Mouse (Mus musculus) splenic B cell, adult 2 months (primary cell): Measurements from ENCODE around the gene Msantd2.

Experiments
- DNase-seq: peaks from one replicate; pipeline ENCODE4 v3.0.0-alpha.2; 2011; ENCODE audit warnings: low read depth, low spot score
- H3K27me3 ChIP-seq: 2 replicates; pipeline ENCODE4 v1.6.1; 2012; ENCODE audit warnings: mild to moderate bottlenecking, low read length, moderate library complexity, mixed read lengths; ENCODE audit not compliant: control insufficient read depth, poor library complexity, insufficient read depth, severe bottlenecking
- H3K36me3 ChIP-seq: 2 replicates; pipeline ENCODE4 v1.6.1; 2012; ENCODE audit warnings: mild to moderate bottlenecking, low read length, moderate library complexity, mixed read lengths; ENCODE audit not compliant: control insufficient read depth, poor library complexity, insufficient read depth, severe bottlenecking

Msantd2 gene

DNA sequence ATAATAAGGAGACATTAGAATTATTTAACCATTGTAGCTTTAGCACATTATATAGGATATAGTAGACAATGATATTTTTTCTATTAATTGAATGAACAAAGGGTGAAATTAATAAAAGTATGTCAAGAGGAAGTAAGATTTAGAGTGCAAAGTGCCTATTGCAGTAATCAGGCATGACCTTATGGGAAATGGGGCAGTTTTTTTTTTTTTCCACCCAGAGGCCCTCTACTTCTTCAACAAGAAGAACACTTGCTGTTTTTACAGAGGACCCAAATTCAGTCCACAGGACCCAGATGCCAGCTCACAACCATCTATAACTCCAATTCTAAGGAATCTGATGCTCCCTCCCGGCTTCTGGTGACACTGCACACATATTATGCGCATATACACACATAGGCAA lies 71.5 kb downstream of the Msantd2 start:
- no peaks in the 10 kb centered on the region for H3K36me3 ChIP-seq
- H3K27me3 ChIP-seq, result no peaks in the 10 kb centered on the region
- DNase-seq, result no peak

DNA sequence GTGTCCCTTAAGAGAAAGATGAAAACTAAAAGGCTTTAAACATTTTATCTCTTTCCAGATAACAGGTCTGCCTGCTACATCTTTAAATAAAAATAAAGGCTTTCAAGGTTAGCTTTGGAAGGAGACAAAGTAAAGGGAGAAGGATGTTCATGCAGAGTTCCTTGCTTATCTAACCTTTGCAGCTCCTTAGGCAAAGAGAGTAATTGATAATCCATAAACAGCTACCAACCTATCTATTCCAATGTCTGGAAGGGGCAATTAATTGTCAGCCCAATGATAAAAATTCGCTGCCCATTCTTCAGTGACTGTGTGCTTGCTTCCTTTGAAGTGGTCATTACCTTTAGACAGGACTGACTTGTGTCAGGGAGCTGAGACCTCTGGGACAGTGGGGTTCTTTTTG lies 74.7 kb downstream of the Msantd2 start:
- DNase-seq, result no peak
- H3K27me3 ChIP-seq, result no peaks in the 10 kb centered on the region; the same call in 1 of the 2 replicates

DNA sequence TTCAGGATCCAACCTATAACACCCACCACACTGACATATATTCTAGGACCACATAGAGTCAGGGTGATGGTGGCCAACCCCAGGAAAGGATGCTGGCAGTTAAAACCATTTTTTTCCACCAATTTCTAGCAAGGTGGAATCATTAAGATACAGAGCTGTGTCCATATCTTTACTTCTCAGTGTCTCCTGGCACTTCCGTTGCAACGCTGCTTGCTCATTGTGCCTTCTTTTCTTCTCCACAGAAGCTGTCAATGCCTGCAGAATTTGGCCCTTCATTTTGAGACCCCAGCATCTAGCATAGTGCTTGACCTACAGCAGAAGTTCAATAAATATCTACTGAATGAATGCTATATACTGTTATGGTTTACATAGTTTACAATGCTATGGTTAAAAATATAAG lies 77.9 kb downstream of the Msantd2 start:
- H3K27me3 ChIP-seq, result no peaks in the 10 kb centered on the region; the same call in 1 of the 2 replicates
- H3K36me3 ChIP-seq, result no peaks in the 10 kb centered on the region
- DNase-seq, result no peak

More for the DNA sequence above, 74.7 kb downstream of the Msantd2 start:
- no peaks in the 10 kb centered on the region for H3K36me3 ChIP-seq

DNA sequence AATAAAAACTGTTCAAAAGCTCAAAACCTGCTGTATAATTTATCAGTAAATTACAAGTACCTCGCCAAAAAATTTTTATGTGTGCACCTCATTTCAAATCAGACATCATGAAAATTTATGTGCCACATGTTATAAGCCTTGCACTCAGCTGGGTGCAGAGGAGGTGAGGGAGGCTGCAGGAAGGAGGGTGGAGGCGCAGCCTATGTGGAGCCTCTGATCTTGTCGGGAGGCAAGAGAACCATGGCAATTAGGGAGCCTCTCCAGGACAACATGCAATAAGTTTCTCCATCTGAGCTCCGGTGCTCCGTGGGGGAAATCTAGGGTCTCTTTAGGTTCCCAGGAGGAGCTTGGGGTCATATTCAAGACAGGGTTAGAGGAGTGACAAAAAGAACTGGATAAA lies 78.3 kb downstream of the Msantd2 start:
- H3K27me3 ChIP-seq, result no peaks in the 10 kb centered on the region; the same call in 1 of the 2 replicates
- DNase-seq, result no peak

DNA sequence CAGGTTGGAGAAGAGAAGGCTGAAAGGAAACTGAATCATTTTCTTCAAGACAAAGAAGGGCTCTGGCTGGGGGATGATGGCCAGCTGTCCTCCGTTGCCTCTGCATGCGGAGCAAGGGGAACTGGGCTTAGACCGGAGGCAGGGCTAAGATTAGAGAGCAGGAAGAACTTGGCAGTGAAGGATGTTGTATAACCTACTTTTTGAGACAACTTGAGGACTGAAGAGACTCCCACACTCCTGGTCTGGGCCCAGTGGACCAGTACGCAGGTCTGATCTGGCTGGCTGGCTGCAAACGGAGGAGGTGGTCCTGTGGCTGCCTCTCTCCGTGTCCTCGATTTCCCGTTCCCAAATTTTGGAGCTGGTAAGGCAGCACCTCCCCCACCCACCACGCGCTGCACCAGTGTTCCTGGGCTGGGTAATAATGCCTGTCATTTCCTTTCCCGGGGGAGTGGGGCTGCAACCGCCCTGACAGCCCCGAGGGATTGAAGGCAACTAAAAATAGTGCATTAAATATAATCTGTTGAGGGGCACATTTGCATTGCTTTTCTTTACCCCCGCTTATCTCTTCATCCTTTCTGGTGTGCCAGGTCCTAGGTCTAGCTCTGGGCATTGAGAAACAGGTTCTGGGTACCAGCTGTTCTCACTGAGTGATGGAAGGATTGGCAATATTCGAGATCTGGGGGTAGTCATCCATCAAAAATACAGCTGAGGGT lies 78.9 kb downstream of the Msantd2 start:
- no peaks in the 10 kb centered on the region; the same call in 1 of the 2 replicates for H3K27me3 ChIP-seq
- peak; percentile 31 for DNase-seq
- H3K36me3 ChIP-seq, result no peaks in the 10 kb centered on the region

More for the DNA sequence above, 78.3 kb downstream of the Msantd2 start:
- no peaks in the 10 kb centered on the region for H3K36me3 ChIP-seq

DNA sequence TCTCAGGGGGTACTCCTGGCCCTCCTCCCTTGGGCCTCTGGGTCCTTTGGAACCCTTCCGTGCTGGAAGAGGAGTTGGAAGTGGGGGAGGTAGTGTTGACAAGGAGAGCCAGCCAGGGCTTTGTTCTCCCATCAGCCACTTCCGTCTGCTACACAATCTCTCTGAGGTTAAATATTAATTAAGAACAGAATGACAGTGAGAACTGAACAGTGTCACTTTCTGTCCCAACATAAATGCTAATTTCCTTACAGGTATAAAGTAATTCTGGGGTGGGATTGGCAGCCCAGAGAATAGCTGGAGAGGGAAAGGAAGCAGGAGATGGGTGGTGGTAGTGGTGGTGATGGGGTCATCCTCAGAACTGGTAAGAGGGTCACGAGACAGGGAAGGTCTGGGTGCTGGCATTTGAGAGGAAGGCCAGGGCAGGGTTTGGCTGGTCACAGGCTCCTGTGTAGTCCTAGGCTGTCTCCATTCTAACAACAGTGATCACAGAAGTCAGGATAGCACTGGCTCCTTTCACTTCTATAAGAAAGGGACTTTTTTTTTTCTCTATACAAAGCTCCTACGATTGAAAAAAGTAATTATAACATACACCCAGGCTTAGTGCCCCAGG lies 79.6 kb downstream of the Msantd2 start:
- DNase-seq, result no peak
- no peaks in the 10 kb centered on the region for H3K36me3 ChIP-seq
- no peaks in the 10 kb centered on the region; the same call in 1 of the 2 replicates for H3K27me3 ChIP-seq

DNA sequence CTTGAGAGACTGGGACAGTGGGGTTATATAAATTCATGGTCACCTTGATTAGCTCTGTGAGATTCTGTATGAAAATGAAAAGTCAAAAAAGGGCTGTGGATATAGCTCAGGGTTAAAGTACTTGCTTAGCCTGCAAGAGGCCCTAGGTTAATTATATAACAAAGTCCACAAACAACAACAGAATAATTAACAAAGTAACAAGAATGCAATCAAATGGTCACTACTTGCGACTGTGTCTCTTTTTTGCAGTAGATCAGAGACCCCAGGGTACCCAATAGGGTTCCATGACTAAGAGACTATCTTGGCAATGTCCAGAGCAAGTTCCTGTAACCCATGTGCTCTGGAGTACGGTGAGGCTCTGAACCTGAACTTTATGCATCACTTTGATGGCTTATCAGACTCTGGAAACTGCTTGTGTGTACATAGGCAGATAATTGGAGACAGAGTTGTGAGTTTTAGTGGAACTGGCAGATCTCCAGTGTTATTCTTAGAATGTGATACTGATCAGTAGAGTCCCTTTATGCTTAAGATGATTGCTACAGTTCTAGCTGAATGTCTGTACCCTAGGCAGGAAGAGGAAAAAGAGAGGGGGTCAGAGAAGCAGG lies 80.2 kb downstream of the Msantd2 start:
- DNase-seq, result no peak
- H3K36me3 ChIP-seq, result no peaks in the 10 kb centered on the region
- H3K27me3 ChIP-seq, result no peaks in the 10 kb centered on the region; the same call in 1 of the 2 replicates

DNA sequence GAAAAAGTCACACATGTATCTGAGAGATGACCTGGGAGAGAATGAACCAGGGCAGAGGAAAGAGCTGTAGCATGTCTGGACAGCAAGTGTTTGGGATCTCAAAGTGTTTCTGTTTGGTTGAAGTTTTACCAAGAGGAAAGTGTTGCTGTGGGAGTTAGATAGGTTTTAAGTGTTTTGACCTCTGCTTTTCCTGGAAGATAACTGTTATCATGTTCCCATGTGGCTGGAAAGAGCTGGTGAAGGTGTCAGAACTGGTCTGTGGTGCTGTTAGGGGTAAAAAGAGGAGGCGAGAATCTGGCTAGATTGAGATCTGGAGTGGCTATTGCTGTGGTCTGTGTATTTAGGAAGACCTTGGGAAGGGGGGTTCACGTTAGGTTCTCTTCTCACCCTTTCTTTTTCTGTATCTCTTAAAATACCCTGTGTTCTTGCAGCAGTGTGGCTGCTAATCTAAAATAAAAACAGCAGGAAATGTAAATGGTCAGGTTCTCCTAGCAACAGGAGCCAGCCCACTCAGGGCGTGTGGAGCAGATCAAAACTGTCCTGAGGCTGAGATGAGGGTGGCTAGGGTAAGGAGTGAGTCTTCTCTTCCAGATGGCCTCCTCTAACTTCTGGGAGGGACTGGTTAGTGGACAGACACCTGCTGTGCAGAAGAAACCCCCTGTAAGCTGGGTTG lies 83.2 kb downstream of the Msantd2 start:
- Histone ChIP-seq H3K36me3 (no peaks in the 10 kb centered on the region), H3K27me3 (no peaks in the 10 kb centered on the region)
- DNase-seq, result no peak
